Mouse (Mus musculus) lung, adult 2 months (tissue): ENCODE results near the gene Ak9. TPM values are rescaled to one million over a fixed set of nuclear protein-coding genes. Genes with fewer than 3 reads are reported as not detected.
A peak's percentile ranks its signal among the peaks of the same experiment; 100 is the strongest.

Experiments used
- DNase-seq: peaks from one replicate; pipeline ENCODE4 v3.0.0; 2022
- H3K4me1 ChIP-seq: fragments of 200-500 bp; 2 replicates; pipeline ENCODE4 v1.6.1; 2011; ENCODE audit warnings: low read length; ENCODE audit not compliant: control insufficient read depth, insufficient read depth
- H3K4me3 ChIP-seq: fragments of 200-500 bp; replicated peaks from 2 replicates; pipeline ENCODE3; 2011; ENCODE audit warnings: low read depth, mild to moderate bottlenecking, control low read depth, low read length; ENCODE audit errors: extremely low read depth
- CTCF ChIP-seq: fragments of 200-500 bp; IDR thresholded peaks from 2 replicates; pipeline ENCODE4 v1.5.1; 2011; ENCODE audit warnings: mild to moderate bottlenecking, low read length, control low read depth; ENCODE audit not compliant: insufficient read depth
- POLR2A ChIP-seq: fragments of 200-500 bp; IDR thresholded peaks from 2 replicates; pipeline ENCODE4 v1.6.1; 2011; ENCODE audit warnings: low read depth, mild to moderate bottlenecking, control low read depth, low read length, borderline replicate concordance; ENCODE audit errors: extremely low read depth
- WGBS: fragments of 180-500 bp; shearing (Covaris S2); methylation state at CpG from one replicate; pipeline ENCODE4 v1.1.7; 2018; 5-methylcytosine and 5-hydroxymethylcytosine counted together
- polyA plus RNA-seq: library from polyadenylated mRNA; depleted of rRNA; stranded (reverse); fragments of >200 nt; gene quantifications from 2 replicates; pipeline ENCODE4 v1.2.3, GENCODE M21; 2012; rRNA removed

Gene Ak9
- polyA plus RNA-seq, result 0.38 and 0.56 TPM in 2 replicates

DNA sequence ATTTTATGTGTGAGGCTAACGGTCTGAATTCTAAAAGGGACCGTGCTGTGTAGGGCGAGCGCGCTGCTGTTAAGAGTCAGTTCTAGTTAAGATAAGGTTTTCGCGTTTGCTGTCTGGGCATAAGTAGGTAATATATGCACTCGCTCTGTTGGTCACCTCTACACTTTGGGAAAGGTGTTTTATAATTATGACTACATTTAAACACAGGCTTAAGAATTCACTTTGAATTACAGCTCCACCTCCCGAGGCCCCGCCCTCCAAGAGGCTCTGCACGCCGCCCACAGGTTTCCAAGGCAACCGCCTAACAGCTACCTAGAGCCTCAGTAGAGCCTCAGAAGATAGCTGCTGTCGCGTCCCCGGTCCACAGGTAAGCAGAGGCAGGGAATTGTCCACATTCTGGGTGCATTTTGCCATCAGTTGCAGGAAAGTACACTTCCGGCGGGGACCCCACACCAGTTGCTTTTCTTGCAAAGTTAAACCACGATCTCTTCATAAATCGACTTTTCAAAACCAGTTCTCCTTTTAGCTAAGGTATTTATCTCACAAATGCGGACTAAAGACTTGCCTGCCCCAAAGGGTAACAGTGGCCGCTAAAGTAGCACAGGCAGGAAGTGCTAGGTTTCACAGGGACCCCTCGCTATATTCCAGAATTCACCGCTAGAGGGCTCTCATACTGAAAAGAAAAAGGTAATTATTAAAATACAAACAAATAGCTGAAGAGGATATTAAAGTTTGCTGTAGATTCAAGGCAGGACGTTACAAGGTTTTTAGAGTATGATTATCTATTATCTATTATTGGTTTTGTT is at the start of gene Ak9:
Gene Ak9, plus strand, starts transcription at position 342 of the 806 bp plus-strand sequence.
- Histone ChIP-seq H3K4me1 (peaks cover 4% of the 10 kb centered on the region), H3K4me3 (peak within 1 kb of the TSS; percentile 90)
- DNase-seq, result peak; percentile 84
- under 1% methylated on average over 25 of the region's 25 CpGs for WGBS
- TF ChIP-seq CTCF (peak; percentile 49), POLR2A (peak; percentile 22; the same call in 1 of the 2 replicates)

DNA sequence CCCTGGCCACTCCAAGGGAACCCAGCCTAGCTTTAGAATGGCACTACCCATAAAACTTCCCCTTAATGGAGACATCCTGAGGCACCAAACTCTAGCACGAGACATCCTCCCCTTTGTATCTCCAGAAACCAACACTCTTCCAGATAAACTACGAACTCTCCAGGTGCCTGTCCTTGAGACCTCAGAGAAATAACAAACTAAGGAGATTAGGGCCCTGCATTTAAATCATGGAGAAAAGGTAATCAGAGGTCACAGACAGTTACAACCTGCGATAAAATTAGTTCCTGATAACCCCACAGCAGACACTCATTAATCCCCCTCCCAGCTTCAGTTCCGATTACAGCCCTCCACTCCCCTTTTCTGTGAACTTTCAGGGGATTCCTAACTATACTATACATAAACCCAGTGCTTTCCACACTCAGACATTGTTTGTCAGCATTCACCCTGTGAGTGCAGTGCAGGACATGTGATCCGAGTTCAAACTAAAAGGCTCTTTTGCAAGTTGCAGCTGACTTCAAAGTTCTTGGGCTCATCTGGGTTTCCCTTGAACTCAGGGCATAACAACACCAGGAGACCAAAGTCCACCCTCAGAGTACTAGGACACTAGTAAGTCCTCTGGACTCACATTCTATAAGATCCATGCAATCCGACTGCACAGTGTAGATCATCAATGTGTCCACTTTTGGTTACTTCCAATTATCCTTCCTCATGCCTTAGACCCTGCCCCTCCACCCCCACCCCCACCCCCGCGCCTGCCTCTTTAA is 43.4 kb upstream of the Ak9 start:
- Histone ChIP-seq H3K4me3 (no peak overlapping the region), H3K4me1 (no peaks in the 10 kb centered on the region)
- TF ChIP-seq CTCF (no peak), POLR2A (no peak)
- DNase-seq, result no peak
- 59% methylated on average over 8 of the region's 8 CpGs for WGBS

DNA sequence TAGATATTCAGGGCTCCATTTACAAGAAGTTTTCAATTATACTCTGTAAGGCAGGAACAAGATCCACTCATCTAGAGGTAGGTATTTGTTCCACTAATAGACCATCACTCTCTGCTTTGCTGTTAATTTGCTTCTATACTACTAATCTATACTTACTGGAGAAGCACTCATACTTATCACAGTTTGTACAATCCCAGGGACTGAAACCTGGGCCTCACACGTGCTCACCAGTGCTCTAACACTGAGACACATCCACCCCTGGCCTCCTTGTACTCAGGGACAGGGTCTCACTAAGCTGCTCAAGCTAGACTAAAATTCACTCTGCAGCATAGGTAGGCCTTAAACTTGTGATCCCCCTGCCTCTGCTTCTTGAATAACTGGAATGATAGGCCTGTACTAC is 42.6 kb upstream of the Ak9 start:
- no peak overlapping the region for H3K4me3 ChIP-seq

DNA sequence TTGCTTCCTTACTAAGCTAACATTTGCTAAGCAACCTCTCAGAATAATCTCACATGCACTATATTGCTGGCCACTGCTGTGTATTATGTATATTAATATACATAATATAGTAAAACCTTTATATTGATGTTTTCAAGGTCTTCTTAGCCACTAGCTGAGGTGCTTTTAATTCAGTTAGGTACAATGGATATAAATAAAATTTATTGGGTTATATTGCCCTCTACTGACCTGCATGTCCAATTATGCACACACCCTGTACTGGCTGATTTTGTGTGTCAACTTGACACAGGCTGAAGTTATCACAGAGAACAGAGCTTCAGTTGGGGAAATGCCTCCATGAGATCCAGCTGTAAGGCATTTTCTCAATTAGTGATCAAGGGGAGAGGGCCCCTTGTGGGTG is 41.9 kb upstream of the Ak9 start:
- Histone ChIP-seq H3K4me1 (no peaks in the 10 kb centered on the region), H3K4me3 (no peak overlapping the region)
- DNase-seq, result no peak
- TF ChIP-seq CTCF, result no peak
- no peak for TF ChIP-seq POLR2A

More for the DNA sequence above, 42.6 kb upstream of the Ak9 start:
- TF ChIP-seq CTCF, result no peak
- TF ChIP-seq POLR2A, result no peak
- WGBS, result 43% methylated on average over 1 of the region's 1 CpGs
- DNase-seq, result no peak
- no peaks in the 10 kb centered on the region for H3K4me1 ChIP-seq

DNA sequence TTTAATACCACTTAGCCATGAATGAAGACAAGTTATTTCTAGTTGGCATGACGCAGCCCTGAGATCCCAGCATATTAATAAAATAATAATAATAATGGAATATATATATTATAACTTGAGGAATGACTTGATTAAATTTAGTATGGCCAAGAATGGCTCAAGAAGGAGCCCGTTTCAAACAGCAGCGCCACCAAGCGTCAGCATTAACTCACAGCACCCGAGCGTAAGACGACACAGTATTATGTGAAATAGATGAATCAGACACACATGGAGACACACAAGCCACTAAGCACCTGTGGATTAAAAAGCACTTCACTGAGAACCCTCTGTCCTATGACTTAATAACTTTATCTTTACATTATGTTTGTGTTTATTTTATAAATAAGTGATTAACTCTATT is 31.9 kb upstream of the Ak9 start:
- H3K4me1 ChIP-seq, result no peaks in the 10 kb centered on the region
- TF ChIP-seq CTCF, result peak; percentile 47
- no peak for TF ChIP-seq POLR2A
- no peak for DNase-seq
- no peak overlapping the region for H3K4me3 ChIP-seq
- 61% methylated on average over 7 of the region's 7 CpGs for WGBS

DNA sequence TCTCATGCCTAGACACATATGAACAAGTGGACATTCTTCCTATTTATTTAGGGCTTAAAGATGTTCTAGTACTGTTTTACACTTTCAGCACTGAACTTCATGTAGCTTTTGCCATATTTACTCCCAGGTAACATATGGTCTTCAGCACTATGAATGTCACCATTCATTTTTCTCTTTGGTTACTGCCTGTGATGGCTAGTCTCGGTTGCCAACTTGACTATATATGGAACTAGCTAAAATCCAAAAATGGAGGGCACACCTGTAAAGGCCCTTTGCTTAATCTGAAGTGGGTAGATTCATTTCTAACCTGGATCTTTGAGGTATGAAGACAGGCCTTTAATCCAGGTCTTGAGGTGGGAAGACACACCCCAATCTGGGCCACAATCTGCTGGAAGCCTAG is 28.9 kb upstream of the Ak9 start:
- TF ChIP-seq CTCF (no peak), POLR2A (no peak)
- no peak for DNase-seq
- no peak overlapping the region for H3K4me3 ChIP-seq
- H3K4me1 ChIP-seq, result no peaks in the 10 kb centered on the region
- WGBS, result 96% methylated on average over 1 of the region's 1 CpGs

DNA sequence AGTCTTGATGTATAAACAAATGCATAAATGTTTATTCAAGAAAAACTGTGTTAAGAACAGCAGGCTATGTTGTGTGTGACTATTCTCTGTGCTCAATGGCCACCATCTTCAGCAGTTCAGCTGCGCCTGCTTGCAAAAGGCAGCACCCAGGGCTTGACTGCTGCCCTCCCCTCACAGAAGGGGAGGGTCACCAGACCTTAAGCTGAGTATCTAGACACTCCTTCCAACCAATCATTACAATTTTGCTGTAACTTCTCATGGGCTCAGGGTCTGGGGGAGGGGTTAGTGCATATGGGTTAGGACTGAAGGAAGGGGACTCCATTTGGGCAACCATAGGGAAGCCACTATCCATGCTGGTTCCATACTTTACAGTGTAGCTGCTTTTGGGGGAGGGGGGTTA is 25.0 kb upstream of the Ak9 start:
- TF ChIP-seq CTCF, result no peak
- TF ChIP-seq POLR2A, result no peak
- WGBS, result 94% methylated on average over 1 of the region's 1 CpGs
- Histone ChIP-seq H3K4me1 (no peaks in the 10 kb centered on the region), H3K4me3 (no peak overlapping the region)
- no peak for DNase-seq

DNA sequence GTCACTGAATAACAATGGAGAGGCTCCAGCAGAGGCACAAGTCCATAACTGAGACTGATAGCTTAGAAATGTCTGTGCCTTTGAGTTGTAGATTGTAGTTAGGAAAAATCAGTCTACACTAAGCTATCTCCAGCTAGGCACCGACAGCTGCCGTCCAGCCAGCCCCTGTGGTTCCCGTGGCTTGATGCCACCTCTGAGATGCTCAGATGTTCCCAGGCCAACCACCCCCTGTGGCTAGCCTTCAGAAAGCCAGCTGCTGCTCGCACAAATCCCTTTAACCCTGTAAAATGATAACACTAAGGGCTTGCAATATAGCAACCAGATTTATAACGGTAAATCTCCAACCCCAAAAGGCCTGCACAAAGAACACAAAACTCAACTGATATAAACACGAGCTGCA is 23.6 kb upstream of the Ak9 start:
- Histone ChIP-seq H3K4me3 (no peak overlapping the region), H3K4me1 (no peaks in the 10 kb centered on the region)
- DNase-seq, result no peak
- WGBS, result 76% methylated on average over 6 of the region's 6 CpGs
- no peak for TF ChIP-seq CTCF
- TF ChIP-seq POLR2A, result no peak

DNA sequence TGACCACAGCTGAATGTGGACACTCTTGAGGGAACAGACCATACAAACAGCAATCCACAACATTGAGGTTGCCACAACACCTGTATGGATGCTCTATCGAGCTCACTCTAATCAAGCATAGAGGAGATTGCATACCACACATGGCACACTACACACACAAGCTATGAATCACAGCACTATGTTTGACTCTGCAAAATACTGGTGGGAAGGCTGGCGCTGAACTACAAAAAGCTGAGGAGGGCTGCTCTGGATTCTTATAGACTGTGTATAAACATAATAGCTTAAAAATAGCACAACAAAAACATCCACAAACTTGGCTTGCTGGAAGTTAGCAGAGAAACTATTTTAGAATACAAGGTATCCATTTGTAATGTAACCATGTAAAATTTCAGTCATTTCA is 23.0 kb upstream of the Ak9 start:
- TF ChIP-seq CTCF (no peak), POLR2A (no peak)
- WGBS, result 71% methylated on average over 2 of the region's 2 CpGs
- Histone ChIP-seq H3K4me1 (no peaks in the 10 kb centered on the region), H3K4me3 (no peak overlapping the region)
- DNase-seq, result no peak
